ENCODE assay signal across 8 mouse cellular contexts in genomic region chr7:141455610-141456314, GRCm38 (mm10). TPM values are rescaled to one million over a fixed set of nuclear protein-coding genes. Genes with fewer than 3 reads are reported as not detected.
DNase-seq lines count a peak whose midpoint lies in the region; ATAC-seq and TF ChIP-seq lines count a peak whose summit lies in the region.

No protein-coding gene starts in this region.

- H3K36me3 ChIP-seq in hindbrain, embryonic 14.5 days (replicated peaks; ENCODE audit: control insufficient read depth, insufficient read depth): peaks cover 28% of the 10 kb centered on the region
- H3K36me3 ChIP-seq in liver, adult 2 months (ENCODE audit: control insufficient read depth, insufficient read depth, low read length): peaks cover 26% of the 10 kb centered on the region; the same call in 1 of the 2 replicates
- H3K36me3 ChIP-seq in midbrain, embryonic 16.5 days (ENCODE audit: control insufficient read depth, insufficient read depth, low read length): peaks cover 16% of the 10 kb centered on the region

- H3K27ac ChIP-seq in hindbrain, embryonic 14.5 days: peak overlapping the region; percentile 40
- peak overlapping the region; percentile 93 for H3K27ac ChIP-seq in liver, adult 2 months (replicated peaks; ENCODE audit: insufficient read depth, low read depth, low read length)
- H3K27ac ChIP-seq in midbrain, embryonic 16.5 days (ENCODE audit: low read length): peak overlapping the region; percentile 65

- H3K4me3 ChIP-seq in hindbrain, embryonic 14.5 days (replicated peaks; ENCODE audit: low read length): peak overlapping the region; percentile 48
- peak overlapping the region; percentile 91 for H3K4me3 ChIP-seq in liver, adult 2 months (ENCODE audit: insufficient read depth, low read depth, low read length)
- H3K4me3 ChIP-seq in midbrain, embryonic 16.5 days (ENCODE audit: low read depth, low read length): peak overlapping the region; percentile 76

- peak; percentile 37; the same call in 1 of the 2 replicates for ATAC-seq in hindbrain, embryonic 14.5 days (ENCODE audit: low FRiP score)
- peak; percentile 25 for ATAC-seq in midbrain, embryonic 16.5 days

- TF ChIP-seq POLR2A in liver, adult 2 months (IDR thresholded peaks at IDR 0.05; ENCODE audit: extremely low read depth, insufficient read depth, low read length): peak; percentile 66

- H3K4me2 ChIP-seq in hindbrain, embryonic 14.5 days (replicated peaks): peak overlapping the region; percentile 76
- H3K4me2 ChIP-seq in midbrain, embryonic 16.5 days (ENCODE audit: low read length): peak overlapping the region; percentile 74

- no peak for TF ChIP-seq CTCF in liver, adult 2 months (IDR thresholded peaks at IDR 0.05; ENCODE audit: low read depth, low read length)

- peak; percentile 69 for DNase-seq in ovary, adult 18-20 months (ENCODE audit: low spot score)
- DNase-seq in ovary, postnatal 14 days (ENCODE audit: low spot score): no peak
- DNase-seq in cerebellum, adult 18-20 months: peak; percentile 74 to 80
- DNase-seq in gastrocnemius, adult 18-20 months (ENCODE audit: low spot score): peak; percentile 90
- DNase-seq in hindbrain, embryonic 14.5 days (ENCODE audit: low spot score): no peak
- DNase-seq in liver, adult 2 months (ENCODE audit: extremely low read depth, low read depth, low spot score): peak; percentile 92
- DNase-seq in thymus, postnatal 0 days (ENCODE audit: low spot score): peak; percentile 43

- peak overlapping the region; percentile 66 for H3K9ac ChIP-seq in hindbrain, embryonic 14.5 days
- H3K9ac ChIP-seq in liver, adult 2 months (ENCODE audit: low read depth, low read length): peak overlapping the region; percentile 98
- H3K9ac ChIP-seq in midbrain, embryonic 16.5 days (ENCODE audit: low read depth, low read length): peak overlapping the region; percentile 78

- H3K4me1 ChIP-seq in hindbrain, embryonic 14.5 days (replicated peaks; ENCODE audit: control insufficient read depth, insufficient read depth, low read length): peaks cover 11% of the 10 kb centered on the region; the same call in 1 of the 2 replicates
- peaks cover 18% of the 10 kb centered on the region; the same call in 1 of the 2 replicates for H3K4me1 ChIP-seq in liver, adult 2 months (ENCODE audit: control insufficient read depth, insufficient read depth, low read length)
- peaks cover 10% of the 10 kb centered on the region for H3K4me1 ChIP-seq in midbrain, embryonic 16.5 days (ENCODE audit: control insufficient read depth, insufficient read depth, low read length)

- WGBS in hindbrain, embryonic 14.5 days: 2% methylated on average over 23 of the region's 23 CpGs
- 0% methylated on average over 23 of the region's 23 CpGs for WGBS in liver, adult 2 months
- WGBS in midbrain, embryonic 16.5 days: 3% methylated on average over 23 of the region's 23 CpGs

- peaks cover 13% of the 10 kb centered on the region for H3K27me3 ChIP-seq in hindbrain, embryonic 14.5 days (ENCODE audit: control insufficient read depth, insufficient read depth, low read length)
- H3K27me3 ChIP-seq in liver, adult 2 months (ENCODE audit: control insufficient read depth, insufficient read depth, low read length): no peaks in the 10 kb centered on the region
- H3K27me3 ChIP-seq in midbrain, embryonic 16.5 days (ENCODE audit: control insufficient read depth, insufficient read depth, low read depth, low read length): peaks cover 9% of the 10 kb centered on the region

- no peaks in the 10 kb centered on the region for H3K9me3 ChIP-seq in hindbrain, embryonic 14.5 days (ENCODE audit: control insufficient read depth, low read length)
- H3K9me3 ChIP-seq in midbrain, embryonic 16.5 days (replicated peaks; ENCODE audit: control insufficient read depth, low read length, poor library complexity, severe bottlenecking): no peaks in the 10 kb centered on the region

- H3K79me2 ChIP-seq in liver, adult 2 months (ENCODE audit: control insufficient read depth, insufficient read depth, low read length): peaks cover 8% of the 10 kb centered on the region; the same call in 1 of the 2 replicates

RNA-seq across cellular contexts. Expression of gene Pnpla2, which starts 0.8 kb away (rescaled TPM):
- 100 to 1,000 TPM; 288 to 309 TPM for total RNA-seq in gastrocnemius, adult 18-20 months (2021)
- 15.3 and 18.4 TPM in 2 replicates for polyA plus RNA-seq in hindbrain, embryonic 14.5 days (2014; fragmentation: Nextera tagmentation; extraction: Ambion mirVana)
- 22.6 and 31.7 TPM in 2 replicates for total RNA-seq in liver, adult 2 months (2014; rRNA removed)
- polyA plus RNA-seq in liver, adult 2 months (2012; rRNA removed): 83.7 and 84.8 TPM in 2 replicates
- polyA plus RNA-seq in midbrain, embryonic 16.5 days (2015; fragmentation: Nextera tagmentation; extraction: Ambion mirVana): 16.9 and 17.7 TPM in 2 replicates
- polyA plus RNA-seq in thymus, postnatal 0 days (2015; fragmentation: Nextera tagmentation; extraction: Ambion mirVana): 49.2 and 50.5 TPM in 2 replicates

RNA-seq across cellular contexts. Expression of gene Cracr2b, which starts 5.1 kb away (rescaled TPM):
- 1 to 10 TPM; 7.2 to 8.9 TPM for total RNA-seq in gastrocnemius, adult 18-20 months (2021)
- polyA plus RNA-seq in hindbrain, embryonic 14.5 days (2014; fragmentation: Nextera tagmentation; extraction: Ambion mirVana): 3.7 and 8.1 TPM in 2 replicates
- 3.7 and 4.3 TPM in 2 replicates for total RNA-seq in liver, adult 2 months (2014; rRNA removed)
- 4.7 and 8.7 TPM in 2 replicates for polyA plus RNA-seq in liver, adult 2 months (2012; rRNA removed)
- 6.6 and 7.1 TPM in 2 replicates for polyA plus RNA-seq in midbrain, embryonic 16.5 days (2015; fragmentation: Nextera tagmentation; extraction: Ambion mirVana)
- polyA plus RNA-seq in thymus, postnatal 0 days (2015; fragmentation: Nextera tagmentation; extraction: Ambion mirVana): 6.1 and 8.9 TPM in 2 replicates

RNA-seq across cellular contexts. Expression of gene Rplp2, which starts 8.6 kb away (rescaled TPM):
- 100 to 1,000 TPM; 526 to 630 TPM for total RNA-seq in gastrocnemius, adult 18-20 months (2021)
- 669 and 782 TPM in 2 replicates for polyA plus RNA-seq in hindbrain, embryonic 14.5 days (2014; fragmentation: Nextera tagmentation; extraction: Ambion mirVana)
- total RNA-seq in liver, adult 2 months (2014; rRNA removed): 255 and 308 TPM in 2 replicates
- polyA plus RNA-seq in liver, adult 2 months (2012; rRNA removed): 265 and 286 TPM in 2 replicates
- polyA plus RNA-seq in midbrain, embryonic 16.5 days (2015; fragmentation: Nextera tagmentation; extraction: Ambion mirVana): 607 and 649 TPM in 2 replicates
- 2,028 and 2,062 TPM in 2 replicates for polyA plus RNA-seq in thymus, postnatal 0 days (2015; fragmentation: Nextera tagmentation; extraction: Ambion mirVana)

RNA-seq across cellular contexts. Expression of gene Cd151, which starts 11.4 kb away (rescaled TPM):
- total RNA-seq in gastrocnemius, adult 18-20 months (2021): 10 to 100 TPM; 82.6 to 90.7 TPM
- polyA plus RNA-seq in hindbrain, embryonic 14.5 days (2014; fragmentation: Nextera tagmentation; extraction: Ambion mirVana): 47.0 and 50.4 TPM in 2 replicates
- 51.9 and 52.7 TPM in 2 replicates for total RNA-seq in liver, adult 2 months (2014; rRNA removed)
- 92.8 and 103 TPM in 2 replicates for polyA plus RNA-seq in liver, adult 2 months (2012; rRNA removed)
- polyA plus RNA-seq in midbrain, embryonic 16.5 days (2015; fragmentation: Nextera tagmentation; extraction: Ambion mirVana): 17.1 and 17.5 TPM in 2 replicates
- 11.7 and 13.0 TPM in 2 replicates for polyA plus RNA-seq in thymus, postnatal 0 days (2015; fragmentation: Nextera tagmentation; extraction: Ambion mirVana)

RNA-seq across cellular contexts. Expression of gene Pidd1, which starts 11.9 kb away (rescaled TPM):
- under 1 TPM; 0.09 to 0.14 TPM for total RNA-seq in gastrocnemius, adult 18-20 months (2021)
- 3.1 and 4.2 TPM in 2 replicates for polyA plus RNA-seq in hindbrain, embryonic 14.5 days (2014; fragmentation: Nextera tagmentation; extraction: Ambion mirVana)
- total RNA-seq in liver, adult 2 months (2014; rRNA removed): 0.37 and 0.94 TPM in 2 replicates
- 3.8 and 4.7 TPM in 2 replicates for polyA plus RNA-seq in liver, adult 2 months (2012; rRNA removed)
- polyA plus RNA-seq in midbrain, embryonic 16.5 days (2015; fragmentation: Nextera tagmentation; extraction: Ambion mirVana): 2.4 and 2.5 TPM in 2 replicates
- polyA plus RNA-seq in thymus, postnatal 0 days (2015; fragmentation: Nextera tagmentation; extraction: Ambion mirVana): 13.2 and 14.2 TPM in 2 replicates

Comparison
In these comparisons a context has a peak if more than half of its experiments do, and no peak if none do; other contexts are left out.
1. DNase-seq: peak in ovary, adult 18-20 months (single experiment), cerebellum, adult 18-20 months (2 of 2), gastrocnemius, adult 18-20 months (single experiment), liver, adult 2 months (single experiment) and thymus, postnatal 0 days (single experiment); none in ovary, postnatal 14 days (single experiment) and hindbrain, embryonic 14.5 days (single experiment).
2. H3K27ac ChIP-seq: peak in every context shown above with its lines; median percentile 93 in liver, adult 2 months; 65 in midbrain, embryonic 16.5 days; 40 in hindbrain, embryonic 14.5 days.
3. Peak in every context shown above with its lines, with median percentiles within 50 percentile points of each other: H3K4me3 ChIP-seq and H3K9ac ChIP-seq.